Mouse (Mus musculus): ENCODE measurements around the gene Misp.

- no peak for TF ChIP-seq CTCF (IDR thresholded peaks at IDR 0.05; ENCODE audit: low read depth, low read length)
- no peak for TF ChIP-seq POLR2A (IDR thresholded peaks at IDR 0.05; ENCODE audit: borderline replicate concordance, low read depth, low read length)
Observed at GRCm38 (mm10) chr10:79861230-79862048, 40.6 kb downstream of the Misp start.

All from bone marrow macrophage, adult 2 months (primary cell).